Mouse (Mus musculus): ENCODE data around the gene Actl6b.

Actl6b gene

DNA sequence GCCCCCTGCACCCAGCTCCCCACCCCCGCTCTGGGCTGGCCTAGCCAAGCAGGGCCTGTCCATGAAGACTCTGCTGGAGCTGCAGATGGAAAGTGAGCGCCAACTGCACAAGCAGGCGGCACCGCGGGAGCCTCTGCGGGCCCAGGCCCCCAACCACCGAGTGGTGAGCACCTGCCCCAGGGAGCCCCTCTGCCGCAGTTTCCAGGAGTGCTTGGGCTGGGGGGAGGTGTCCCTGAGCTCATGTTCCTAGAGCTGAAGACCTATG lies 29.1 kb upstream of the Actl6b start:
- TF ChIP-seq GATA4 (IDR thresholded peaks at IDR 0.05; ENCODE audit: insufficient replicate concordance, low read length): no peak

DNA sequence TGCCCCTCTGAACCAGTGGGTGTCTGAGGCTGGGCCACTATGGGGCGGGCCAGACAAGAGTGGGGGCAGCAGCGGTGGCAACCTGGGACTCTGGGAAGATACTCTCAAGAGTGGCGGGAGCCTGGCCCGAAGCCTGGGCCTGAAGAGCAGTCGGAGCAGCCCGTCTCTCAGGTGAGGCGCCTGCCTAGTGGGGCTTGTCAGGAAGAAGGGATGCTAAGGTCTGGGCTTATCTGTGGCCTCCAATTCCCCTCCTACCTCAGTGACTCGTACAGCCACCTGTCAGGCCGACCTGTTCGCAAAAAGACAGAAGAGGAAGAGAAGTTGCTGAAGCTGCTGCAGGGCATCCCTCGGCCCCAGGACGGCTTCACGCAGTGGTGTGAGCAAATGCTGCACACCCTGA lies 28.6 kb upstream of the Actl6b start:
- no peak for TF ChIP-seq GATA4 (IDR thresholded peaks at IDR 0.05; ENCODE audit: insufficient replicate concordance, low read length)

DNA sequence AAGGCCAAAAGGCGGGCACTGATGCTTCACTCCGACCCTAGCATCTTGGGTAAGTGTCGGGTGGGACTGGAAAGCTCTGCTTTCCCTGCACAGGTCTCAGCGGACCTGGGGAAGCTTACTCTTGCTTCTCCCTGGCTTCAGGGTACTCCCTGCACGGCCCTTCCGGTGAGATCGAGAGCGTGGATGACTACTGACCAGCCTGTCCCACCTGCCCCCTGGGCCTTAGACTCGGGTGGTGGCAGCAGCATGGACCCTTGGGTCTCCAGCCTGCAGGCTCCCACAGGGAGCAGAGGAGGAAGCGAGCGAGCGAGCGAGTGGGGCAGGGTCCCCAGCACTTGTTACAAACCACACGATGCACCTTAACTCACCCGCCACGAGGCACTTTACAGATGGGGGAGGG lies 27.8 kb upstream of the Actl6b start:
- no peak for TF ChIP-seq GATA4 (IDR thresholded peaks at IDR 0.05; ENCODE audit: insufficient replicate concordance, low read length)

DNA sequence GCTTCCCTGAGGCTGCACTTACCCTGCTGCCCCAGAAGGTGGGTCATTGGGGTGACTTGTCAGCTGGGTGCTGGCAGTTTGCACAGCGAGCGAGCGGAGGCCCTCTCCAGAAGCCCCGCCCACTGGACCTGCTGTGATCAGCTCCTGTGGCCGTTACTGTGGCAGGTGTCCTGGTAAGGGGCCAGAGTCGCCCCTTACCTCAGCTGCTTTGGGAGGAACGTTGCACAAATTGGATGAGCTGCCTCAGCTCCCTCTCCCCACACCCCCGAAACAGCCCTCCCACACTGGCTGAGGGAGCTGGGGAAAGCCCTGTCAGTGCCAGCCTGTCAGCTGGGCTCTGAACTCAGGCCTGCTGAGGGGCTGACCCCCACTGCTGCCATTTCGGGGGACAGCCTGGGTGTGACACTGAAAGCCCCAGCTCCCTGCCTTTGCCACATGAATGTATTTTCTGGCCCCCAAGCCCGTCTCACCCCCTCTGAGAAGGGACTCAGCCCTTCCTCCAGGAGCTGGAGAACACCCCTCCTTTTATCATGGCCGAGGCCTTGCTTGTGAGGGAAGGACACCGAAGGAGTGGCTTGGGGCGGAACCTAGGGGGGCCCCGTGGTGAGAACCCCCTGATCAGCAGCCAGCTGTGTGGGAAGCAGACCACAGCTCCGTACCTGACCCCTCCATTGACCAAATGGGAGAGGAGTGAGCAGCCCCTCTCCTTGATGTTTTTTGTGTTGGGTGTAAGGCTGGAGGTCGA lies 27.0 kb upstream of the Actl6b start:
- TF ChIP-seq GATA4 (IDR thresholded peaks at IDR 0.05; ENCODE audit: insufficient replicate concordance, low read length): no peak

DNA sequence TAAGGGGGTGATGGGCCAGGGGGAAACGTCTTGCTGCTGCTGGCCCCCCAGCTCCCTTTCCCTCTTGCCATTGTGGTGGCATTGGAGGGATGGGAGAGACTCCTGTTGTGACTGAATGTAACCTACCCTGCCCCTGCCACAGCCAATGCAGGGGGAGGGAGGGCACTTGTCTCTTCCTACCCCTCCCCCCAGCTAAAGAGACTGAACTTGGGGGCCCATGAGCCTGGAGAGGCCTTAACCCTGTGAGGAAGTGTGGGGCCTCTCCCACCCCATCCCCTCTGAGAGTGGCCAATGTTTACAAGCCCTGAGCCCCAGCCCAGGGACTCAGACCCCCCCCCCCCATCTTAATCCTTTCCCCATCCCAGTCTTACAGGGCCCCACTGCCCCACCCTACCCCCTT lies 25.9 kb upstream of the Actl6b start:
- TF ChIP-seq GATA4 (IDR thresholded peaks at IDR 0.05; ENCODE audit: insufficient replicate concordance, low read length): no peak

DNA sequence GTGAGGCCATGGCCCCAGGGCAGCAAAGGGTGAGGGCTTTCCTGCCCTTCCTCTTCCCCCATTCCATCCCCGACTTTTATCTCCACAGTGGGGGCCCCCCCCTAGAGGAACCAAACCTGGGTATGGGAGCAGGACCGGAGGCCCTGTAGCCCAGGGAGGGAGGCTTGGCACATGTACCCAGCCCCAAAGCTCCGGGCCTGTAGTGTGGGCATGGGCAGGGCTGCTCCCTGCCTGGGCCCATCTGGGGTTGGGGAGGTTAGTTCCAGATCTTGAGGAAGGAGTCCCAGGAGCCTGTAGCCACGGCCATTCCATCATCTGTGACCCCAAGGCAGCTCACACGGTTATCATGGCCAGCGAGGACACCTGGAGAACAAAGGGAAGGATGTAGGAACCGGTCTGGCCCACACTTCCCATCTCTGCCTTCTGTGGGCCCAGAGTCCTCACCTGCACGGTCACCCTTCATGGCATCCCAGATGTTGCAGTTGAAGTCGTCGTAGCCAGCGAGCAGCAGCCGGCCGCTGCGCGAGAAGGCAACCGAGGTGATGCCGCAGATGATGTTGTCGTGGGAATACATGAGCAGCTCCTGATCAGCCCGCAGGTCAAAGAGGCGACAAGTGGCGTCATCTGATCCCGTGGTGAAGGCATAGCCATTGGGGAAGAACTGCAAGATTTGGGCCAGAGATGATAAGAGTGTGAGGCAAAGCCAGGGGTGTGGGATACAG lies 24.9 kb upstream of the Actl6b start:
- no peak for TF ChIP-seq GATA4 (IDR thresholded peaks at IDR 0.05; ENCODE audit: insufficient replicate concordance, low read length)

DNA sequence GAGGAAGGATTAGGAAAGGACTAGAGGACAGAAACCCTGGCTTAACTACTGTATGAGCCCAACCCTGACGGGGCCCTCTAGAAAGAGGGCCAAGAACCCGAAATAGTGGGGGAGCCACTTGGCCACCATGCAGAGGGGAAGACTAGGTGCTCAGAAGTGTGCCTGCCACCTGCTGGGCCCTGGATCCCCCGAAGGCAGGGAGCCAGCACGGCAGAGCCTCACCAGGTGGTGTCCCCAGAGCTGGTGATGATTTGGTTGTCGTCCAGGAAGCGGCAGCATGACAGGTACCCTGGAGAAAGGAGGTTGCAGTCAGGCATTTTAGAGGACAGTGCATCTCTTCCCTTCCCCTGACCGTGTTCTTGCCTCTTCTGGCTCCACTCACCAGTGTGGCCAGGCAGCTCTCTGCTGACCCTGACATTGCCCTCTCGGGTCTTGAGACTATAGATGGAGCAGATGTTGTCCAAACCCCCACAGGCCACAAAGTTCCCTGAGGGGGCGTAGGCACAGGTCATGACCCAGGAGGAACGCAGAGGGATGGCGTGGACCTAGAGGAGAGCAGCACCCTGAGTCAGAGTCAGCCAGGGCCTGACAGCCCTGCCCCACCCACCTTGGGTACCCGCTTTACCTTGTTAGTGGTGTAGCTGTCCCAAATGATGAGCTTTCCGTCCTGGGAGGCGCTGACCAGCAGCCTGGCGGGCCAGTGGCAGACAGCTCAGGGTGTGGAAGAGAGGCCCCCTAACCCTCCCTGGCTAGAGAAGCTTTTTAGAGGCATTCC lies 23.9 kb upstream of the Actl6b start:
- no peak for TF ChIP-seq GATA4 (IDR thresholded peaks at IDR 0.05; ENCODE audit: insufficient replicate concordance, low read length)

DNA sequence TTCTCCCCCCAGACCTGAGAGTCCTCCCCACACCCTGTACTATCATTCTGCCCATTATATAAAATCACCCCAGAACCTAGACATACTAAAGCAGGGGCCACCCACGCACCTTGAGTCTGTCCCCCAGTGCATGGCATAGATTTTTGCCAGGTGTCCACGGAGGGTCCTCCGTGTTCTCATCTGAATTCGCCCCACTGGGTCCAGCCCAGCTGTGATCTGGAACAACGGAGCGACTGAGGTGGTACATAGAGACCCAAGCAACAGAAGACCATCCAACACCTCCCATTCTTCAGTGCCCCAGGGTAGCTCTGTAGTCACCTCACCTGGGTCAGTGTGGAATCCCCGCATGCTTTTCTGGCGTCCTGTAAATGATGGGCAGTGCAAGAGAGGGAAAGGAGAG lies 23.2 kb upstream of the Actl6b start:
- no peak for TF ChIP-seq GATA4 (IDR thresholded peaks at IDR 0.05; ENCODE audit: insufficient replicate concordance, low read length)

DNA sequence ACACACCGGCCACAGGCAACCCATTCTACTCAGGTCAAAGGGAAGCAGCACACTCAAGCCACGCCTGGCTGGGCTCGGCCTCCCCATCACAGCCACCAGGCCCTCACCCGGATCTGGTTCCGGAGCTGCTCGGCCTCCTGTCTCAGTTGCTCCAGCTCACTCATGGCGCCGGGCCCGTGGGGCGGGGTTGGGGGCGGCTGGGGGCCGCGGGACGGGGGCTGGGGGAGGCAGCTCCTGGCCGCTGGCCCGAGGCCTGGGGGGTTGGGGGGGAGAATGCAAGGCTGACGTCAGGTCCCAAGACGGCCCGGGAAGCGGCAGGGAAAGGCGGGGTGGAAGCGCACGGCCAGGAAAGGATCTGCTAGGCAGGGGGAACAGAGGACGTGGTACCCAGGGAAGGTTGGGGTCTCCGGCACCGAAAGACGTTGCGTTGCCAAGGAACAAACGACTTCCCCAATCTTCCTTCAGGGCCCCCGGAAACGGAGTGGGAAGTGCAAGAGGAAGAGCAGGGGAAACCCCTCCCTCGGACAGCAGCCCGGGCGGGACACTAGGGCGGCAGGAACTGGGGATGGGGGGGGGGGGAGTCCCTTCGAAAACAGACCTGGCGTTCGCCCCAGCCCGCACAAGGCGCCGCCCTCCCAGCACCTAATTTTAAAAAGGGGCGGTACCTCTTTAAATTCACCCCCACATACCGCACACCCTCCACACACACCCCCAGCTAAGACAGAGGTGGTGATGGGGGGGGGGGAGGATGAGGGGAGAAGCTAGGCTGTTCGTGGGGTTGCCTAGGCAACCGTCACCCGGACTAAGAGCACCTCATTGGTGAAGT lies 22.5 kb upstream of the Actl6b start:
- no peak for TF ChIP-seq GATA4 (IDR thresholded peaks at IDR 0.05; ENCODE audit: insufficient replicate concordance, low read length)

DNA sequence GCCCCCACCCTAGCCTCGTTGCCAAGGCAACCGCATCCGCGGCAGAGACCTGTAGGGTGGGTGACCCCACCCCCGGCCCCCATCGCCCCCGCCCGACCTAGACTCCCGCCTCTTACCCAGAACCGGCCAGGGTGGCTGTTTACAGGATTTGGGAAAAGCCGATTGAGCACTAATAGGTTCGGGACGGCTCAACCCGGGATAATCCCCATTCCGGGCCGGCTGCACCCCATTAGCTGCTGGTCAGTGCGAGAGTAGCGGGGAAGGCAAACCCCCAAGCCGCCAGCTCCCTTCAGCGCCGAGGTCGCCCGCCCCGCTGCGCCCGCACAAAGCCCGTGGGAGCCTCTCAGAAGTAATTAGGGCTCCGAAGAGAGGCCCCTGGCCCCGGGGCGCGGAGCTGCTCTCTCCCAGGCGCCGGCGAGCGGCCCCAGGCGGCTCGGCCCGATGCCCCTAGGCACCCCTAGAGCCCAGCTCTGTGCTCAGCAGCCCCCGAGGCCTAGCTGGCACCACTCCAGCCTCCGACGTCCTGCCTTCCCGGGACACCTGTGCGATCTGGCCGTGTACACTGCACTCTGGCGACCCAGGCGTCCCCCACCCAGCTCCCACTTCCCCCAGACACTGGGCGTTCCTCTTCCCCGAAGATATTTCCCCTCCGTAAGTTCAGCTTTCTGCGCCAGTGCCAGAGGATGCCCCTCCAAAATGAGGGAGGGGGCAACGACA lies 21.7 kb upstream of the Actl6b start:
- TF ChIP-seq GATA4 (IDR thresholded peaks at IDR 0.05; ENCODE audit: insufficient replicate concordance, low read length): no peak

DNA sequence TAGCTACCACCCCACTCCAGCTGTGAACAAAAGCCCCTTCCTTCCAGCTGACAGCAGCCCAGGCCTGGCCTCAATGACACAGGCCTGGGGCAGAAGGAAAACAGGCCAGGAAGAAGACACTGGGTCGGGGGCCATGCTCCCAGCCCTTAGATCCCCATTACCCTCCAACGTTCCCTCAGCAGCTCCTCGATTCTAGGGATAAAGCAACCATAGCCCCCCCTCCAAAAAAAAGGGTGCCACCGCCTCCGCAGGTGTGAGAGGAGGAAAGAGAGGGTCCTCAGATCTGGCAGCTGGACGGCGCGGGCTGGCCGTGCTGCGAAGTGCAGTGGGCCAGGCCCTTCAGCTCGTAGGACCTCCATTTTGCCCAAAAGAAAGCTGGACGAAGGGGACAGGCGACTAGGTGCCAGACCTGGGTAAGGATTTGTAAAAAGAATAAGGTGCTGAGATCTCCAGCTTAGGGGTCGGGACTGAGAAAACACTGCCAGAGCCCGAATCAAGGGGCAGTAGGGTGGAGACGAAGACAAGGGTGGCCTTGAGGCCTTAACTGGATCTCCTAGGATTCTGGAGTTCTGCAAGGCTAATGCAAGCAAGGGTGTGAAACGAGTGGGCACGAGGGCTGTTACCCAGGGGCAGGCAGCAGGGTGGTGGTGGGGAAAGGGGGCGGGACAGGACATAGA lies 21.0 kb upstream of the Actl6b start:
- TF ChIP-seq GATA4 (IDR thresholded peaks at IDR 0.05; ENCODE audit: insufficient replicate concordance, low read length): no peak

DNA sequence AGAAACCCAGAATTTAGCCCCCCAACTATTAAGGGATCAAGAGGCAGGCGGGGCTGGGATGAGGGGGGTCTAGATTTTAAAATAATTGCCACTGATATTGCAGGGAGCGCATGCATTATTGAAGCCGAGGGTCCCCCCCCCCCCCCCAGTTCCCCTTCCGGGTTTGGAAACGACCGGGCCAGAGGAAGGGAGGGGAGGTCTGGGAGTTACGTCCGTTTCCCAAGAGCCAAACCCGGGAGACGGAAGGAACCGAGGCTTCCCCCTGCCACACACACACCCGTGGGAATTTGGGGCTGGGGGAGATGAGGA lies 20.6 kb upstream of the Actl6b start:
- TF ChIP-seq GATA4 (IDR thresholded peaks at IDR 0.05; ENCODE audit: insufficient replicate concordance, low read length): no peak

DNA sequence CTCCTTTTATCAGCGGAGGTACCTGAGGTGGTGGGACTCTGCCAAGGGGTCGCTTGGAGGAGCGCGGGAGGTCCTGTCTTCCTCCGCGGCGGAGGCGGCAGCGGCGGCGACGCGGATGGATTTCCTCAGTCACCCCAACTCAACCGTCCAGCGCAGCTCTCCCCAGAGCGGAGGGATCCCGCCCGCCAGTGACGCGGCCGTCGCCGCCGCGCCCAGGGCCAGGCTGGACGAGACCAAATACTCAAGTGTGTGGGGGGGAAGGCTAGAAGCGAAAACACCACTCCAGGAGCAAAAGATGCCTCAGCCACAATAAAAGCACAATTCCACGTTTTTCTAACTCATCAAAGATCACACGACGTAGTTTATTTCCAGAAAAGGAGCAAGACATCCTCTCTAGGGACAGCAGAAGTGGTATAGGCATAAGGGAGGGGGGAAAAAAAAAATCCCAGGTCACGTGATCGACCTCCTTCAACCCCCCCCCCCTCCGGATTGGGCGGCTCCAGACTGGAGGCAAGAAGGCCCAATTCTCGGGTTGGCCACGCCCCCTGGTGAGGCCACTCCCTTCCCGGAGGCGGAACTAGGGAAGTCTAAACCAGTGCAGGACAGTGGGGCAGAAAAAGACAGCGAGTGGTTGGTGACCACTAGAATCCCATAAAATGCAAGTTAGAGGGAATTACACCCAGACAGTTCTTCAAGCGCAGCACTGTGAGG lies 20.0 kb upstream of the Actl6b start, which contains the start of the genes Epo and Gnb2:
Epo (minus strand) TSS at position 126 of the 711 bp plus-strand sequence.
Gnb2 (minus strand) TSS at position 394 of the 711 bp plus-strand sequence.
- TF ChIP-seq GATA4 (IDR thresholded peaks at IDR 0.05; ENCODE audit: insufficient replicate concordance, low read length): peak; percentile 38; the same call in 1 of the 2 replicates

DNA sequence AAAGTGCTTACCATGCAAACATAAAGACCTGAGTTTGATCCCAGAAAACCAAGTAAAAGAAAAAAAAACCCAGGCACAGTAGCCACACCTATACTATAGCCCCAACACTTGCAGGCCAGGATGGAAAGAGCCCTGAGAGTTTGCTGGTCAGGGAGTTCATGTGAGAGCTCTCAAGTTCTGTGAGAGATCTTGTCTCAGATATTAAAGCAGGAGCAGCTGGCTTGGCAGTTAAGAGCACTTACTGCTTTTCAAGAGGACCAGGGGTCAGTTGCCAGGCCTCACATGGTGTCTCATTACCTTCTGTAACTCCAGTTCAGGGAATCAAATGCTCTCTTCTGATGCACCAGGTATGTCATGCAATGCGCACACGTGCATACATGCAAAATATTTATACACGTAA lies 18.6 kb upstream of the Actl6b start:
- no peak for TF ChIP-seq GATA4 (IDR thresholded peaks at IDR 0.05; ENCODE audit: insufficient replicate concordance, low read length)

All from liver, adult (tissue).